Mouse (Mus musculus) gonadal fat pad, adult 2 months (tissue): ENCODE data around the gene Tectb. TPM values are rescaled to one million over a fixed set of nuclear protein-coding genes. Genes with fewer than 3 reads are reported as not detected.

Experiments used
- DNase-seq: peaks from one replicate; pipeline ENCODE4 v3.0.0-alpha.2; 2012; ENCODE audit warnings: low read depth
- polyA plus RNA-seq: library from polyadenylated mRNA; depleted of rRNA; stranded (reverse); fragments of >200 nt; gene quantifications from 2 replicates; pipeline ENCODE4 v1.2.3, GENCODE M21; 2012

Gene Tectb
- polyA plus RNA-seq, 1 experiment: 0.26 TPM

- DNase-seq: no peak
These were observed 27.4 kb downstream of the Tectb start for GRCm38 (mm10) chr19:55207746-55208538.

GRCm38 (mm10) chr19:55208654-55209053, 28.1 kb downstream of the Tectb start:
- DNase-seq: no peak

GRCm38 (mm10) chr19:55209084-55209483, 28.6 kb downstream of the Tectb start:
- DNase-seq: no peak

GRCm38 (mm10) chr19:55211698-55212097, 31.2 kb downstream of the Tectb start:
- no peak for DNase-seq

- DNase-seq: no peak
These were observed 33.2 kb downstream of the Tectb start for GRCm38 (mm10) chr19:55213617-55214340.

- no peak for DNase-seq
These were observed 36.3 kb downstream of the Tectb start for GRCm38 (mm10) chr19:55216876-55217275.

GRCm38 (mm10) chr19:55217365-55217764, 36.8 kb downstream of the Tectb start:
- no peak for DNase-seq

- DNase-seq: no peak
These were observed 37.7 kb downstream of the Tectb start for GRCm38 (mm10) chr19:55218192-55218739.

GRCm38 (mm10) chr19:55218741-55219221, 38.2 kb downstream of the Tectb start:
- no peak for DNase-seq

GRCm38 (mm10) chr19:55219359-55219758, 38.8 kb downstream of the Tectb start:
- no peak for DNase-seq

GRCm38 (mm10) chr19:55221208-55221607, 40.7 kb downstream of the Tectb start:
- no peak for DNase-seq

- DNase-seq: no peak
These were observed 41.7 kb downstream of the Tectb start for GRCm38 (mm10) chr19:55222268-55222667.

GRCm38 (mm10) chr19:55226621-55227020, 46.1 kb downstream of the Tectb start:
- DNase-seq: no peak

- no peak for DNase-seq
These were observed 46.6 kb downstream of the Tectb start for GRCm38 (mm10) chr19:55227135-55227534.

GRCm38 (mm10) chr19:55231081-55231480, 50.5 kb downstream of the Tectb start:
- no peak for DNase-seq

GRCm38 (mm10) chr19:55232136-55232535, 51.6 kb downstream of the Tectb start:
- no peak for DNase-seq

- DNase-seq: no peak
These were observed 55.5 kb downstream of the Tectb start for GRCm38 (mm10) chr19:55236026-55236425.

- DNase-seq: no peak
These were observed 56.0 kb downstream of the Tectb start for GRCm38 (mm10) chr19:55236564-55236963.

GRCm38 (mm10) chr19:55239766-55240426, 59.4 kb downstream of the Tectb start:
- no peak for DNase-seq

GRCm38 (mm10) chr19:55241186-55241645, 60.7 kb downstream of the Tectb start, which contains the start of gene Gucy2g:
Gene Gucy2g, minus strand, starts transcription at chr19:55241236.
- DNase-seq: no peak

GRCm38 (mm10) chr19:55244791-55245231, 64.3 kb downstream of the Tectb start:
- no peak for DNase-seq
